Mouse (Mus musculus) gastrocnemius, postnatal 14 days (tissue): ENCODE measurements at regions not wholly inside any gene's neighbourhood (a gene's known extent, or its start where the extent isn't known, plus 50 kb on each side); places are given as distances from the start of the nearest gene placed in this dataset.

ENCODE experiments used
- DNase-seq: peaks from one replicate; pipeline ENCODE4 v3.0.0; 2021; ENCODE audit warnings: mixed read lengths
- intact Hi-C: fragments of 180-260 bp; cut with DNase I; formaldehyde crosslinking; loops from one replicate; pipeline ENCODE4 v1.15.1; 2025; ENCODE audit warnings: low total_unique reads
- microRNA-seq, 2 experiments: library from miRNA; unstranded; fragments of <30 nt; microRNA quantifications; one replicate each; pipeline ENCODE4 v1.2.0; 2021

- DNase-seq = no peak
- intact Hi-C loops = no loop called here
These were observed 87.4 kb downstream of the Cstad start for GRCm38 (mm10) chr2:30682146-30682825.

GRCm38 (mm10) chr2:30681642-30682041 is 86.8 kb downstream of the Cstad start:
- intact Hi-C loops = no loop called here
- no peak for DNase-seq

- intact Hi-C loops = no loop called here
- DNase-seq = no peak
These were observed 84.2 kb downstream of the Cstad start for GRCm38 (mm10) chr2:30679041-30679440.

- intact Hi-C loops = no loop called here
These were observed 82.7 kb downstream of the Cstad start for GRCm38 (mm10) chr2:30677498-30677897.

DNA sequence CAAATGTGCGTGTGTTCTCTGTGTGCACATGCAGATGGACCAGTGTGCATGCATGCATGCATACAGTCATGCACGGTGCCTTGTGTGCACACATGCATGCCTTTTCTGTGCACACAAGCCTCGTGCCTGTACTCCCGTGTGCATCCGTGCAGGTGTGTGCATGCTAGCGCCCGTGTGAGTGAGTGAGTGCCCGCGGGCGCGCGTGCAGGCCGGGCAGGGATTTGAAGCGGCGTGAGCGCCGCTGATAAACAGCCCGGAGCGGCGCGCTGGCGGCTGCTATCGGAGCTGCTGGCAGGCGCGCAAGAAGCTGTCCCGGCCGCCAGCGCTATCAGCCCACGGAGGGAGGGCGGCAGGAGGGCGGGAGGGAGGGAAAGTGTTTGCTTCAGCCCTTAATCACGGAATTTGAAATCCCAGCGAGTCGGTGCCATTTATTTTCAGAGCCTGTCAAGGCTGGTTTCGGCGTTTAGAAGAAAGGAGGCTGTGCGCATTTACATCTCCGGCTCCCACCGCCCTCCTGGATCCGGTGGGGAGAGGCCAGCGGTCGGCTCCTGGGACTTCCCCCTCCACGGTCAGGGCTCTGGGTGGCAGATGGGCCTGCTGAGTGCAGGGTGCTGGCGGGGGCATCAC is 82.1 kb downstream of the Cstad start:
- peak; percentile 69 for DNase-seq
- intact Hi-C loops = no loop called here

More at GRCm38 (mm10) chr2:30677498-30677897, 82.7 kb downstream of the Cstad start:
- DNase-seq = no peak

GRCm38 (mm10) chr2:30676450-30676832 is 81.6 kb downstream of the Cstad start:
- no peak for DNase-seq
- intact Hi-C loops = no loop called here

- intact Hi-C loops = no loop called here
- no peak for DNase-seq
These were observed 81.0 kb downstream of the Cstad start for GRCm38 (mm10) chr2:30675839-30676238.

- DNase-seq = no peak
- intact Hi-C loops = no loop called here
These were observed 76.2 kb downstream of the Cstad start for GRCm38 (mm10) chr2:30670836-30671586.

DNA sequence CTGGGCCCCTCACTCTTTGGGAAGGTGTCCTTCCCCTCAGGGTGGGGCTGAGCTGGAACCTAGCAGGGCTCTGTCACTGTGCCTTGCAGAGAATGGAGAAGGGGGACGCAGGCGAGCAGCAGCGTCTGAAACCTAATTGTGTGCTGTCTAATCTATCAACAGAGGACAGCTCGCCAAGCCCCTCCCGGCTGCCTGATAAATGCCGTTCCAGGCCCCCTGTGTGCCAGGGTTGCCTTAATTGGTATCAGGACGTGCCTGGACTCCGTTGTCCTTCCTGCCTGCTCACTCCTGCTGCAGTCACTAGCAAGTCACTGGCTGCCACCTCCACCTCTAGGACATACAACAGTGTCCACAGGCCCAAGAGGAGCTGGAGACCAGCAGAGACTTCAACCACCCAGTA is 72.6 kb downstream of the Cstad start:
- intact Hi-C loops = no loop called here
- no peak for DNase-seq

DNA sequence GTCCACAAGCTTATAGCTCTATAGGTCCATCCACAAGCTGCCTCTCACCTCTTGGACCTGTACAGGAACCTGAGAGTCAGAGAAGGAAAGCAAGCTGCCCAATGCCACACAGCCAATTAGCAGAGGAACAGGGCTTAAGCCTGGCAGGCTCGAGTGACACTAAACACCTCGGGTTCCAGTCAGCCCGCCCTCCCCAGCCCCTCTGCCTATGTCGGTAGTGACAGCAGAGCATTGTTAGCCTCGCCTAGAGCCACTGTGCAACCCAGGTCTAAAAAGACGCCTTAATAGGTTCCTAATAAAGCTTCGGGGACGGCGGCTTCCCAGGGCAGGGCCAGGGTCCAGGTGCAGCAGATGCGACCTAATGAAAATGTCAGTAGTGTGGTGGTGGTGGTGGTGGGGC is 66.3 kb downstream of the Cstad start:
- no peak for DNase-seq
- intact Hi-C loops = no loop called here

DNA sequence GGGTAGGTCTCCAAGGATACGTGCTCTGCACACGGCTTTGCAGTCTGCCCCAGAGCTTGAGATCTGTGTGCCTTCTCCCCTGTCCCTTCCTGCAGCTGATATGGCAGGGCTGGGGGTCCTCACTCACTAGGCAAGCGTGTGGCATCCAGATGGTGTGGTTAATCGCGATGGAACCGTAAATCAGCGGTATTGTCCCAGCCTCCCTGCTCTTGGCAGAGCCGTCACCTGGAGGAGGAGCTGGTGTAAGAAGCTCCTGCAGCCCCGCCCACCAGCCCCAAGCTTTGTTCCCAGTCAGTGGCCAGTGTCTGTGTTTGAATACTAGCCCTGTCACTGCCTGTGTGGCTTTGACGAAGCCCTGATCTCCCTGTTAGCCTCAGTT is 65.8 kb downstream of the Cstad start:
- intact Hi-C loops = no loop called here
- no peak for DNase-seq

DNA sequence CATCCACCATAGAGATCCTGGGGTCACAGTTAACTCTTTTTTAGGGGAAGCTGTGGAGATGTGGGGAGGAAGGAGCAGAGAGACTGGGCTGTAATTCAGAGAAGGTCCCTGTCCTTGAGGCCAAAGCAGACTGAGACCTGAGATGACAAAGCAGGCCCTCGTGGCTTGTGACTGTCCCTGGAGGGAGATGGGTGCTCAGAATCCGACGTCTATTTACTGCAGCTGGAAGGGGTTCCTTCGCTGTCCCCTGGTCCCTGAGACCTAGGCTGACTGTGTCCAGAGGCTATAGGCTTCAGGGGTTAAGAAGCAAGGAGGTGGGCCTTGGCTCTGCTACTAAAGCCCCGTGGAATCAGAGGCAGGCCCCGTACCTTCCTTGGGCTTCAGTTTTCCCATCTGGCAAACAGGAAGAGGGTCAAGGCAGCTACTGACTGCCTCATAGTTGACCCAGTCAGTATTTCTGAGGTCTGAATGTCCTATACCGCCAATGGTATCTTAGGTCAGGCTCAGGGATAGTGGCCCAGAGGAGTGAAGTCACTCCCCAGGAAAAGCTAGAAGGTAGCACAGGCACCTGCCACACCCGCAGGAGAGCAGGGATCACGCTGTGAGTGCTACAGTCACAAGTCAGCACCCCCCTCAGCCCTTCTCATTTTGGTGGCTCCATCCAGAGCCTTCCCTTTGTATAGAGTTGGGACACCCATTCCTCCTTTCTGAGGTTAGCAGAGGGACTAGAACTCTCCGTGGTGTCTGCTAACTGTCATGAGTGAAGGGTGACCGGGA is 65.2 kb downstream of the Cstad start:
- intact Hi-C loops = no loop called here

GRCm38 (mm10) chr2:30658844-30659555 is 64.2 kb downstream of the Cstad start:
- intact Hi-C loops = no loop called here
- peak; percentile 90 for DNase-seq

More for the DNA sequence above, 65.2 kb downstream of the Cstad start:
- DNase-seq = no peak

Small RNA genes lying in the stretch of these regions (microRNA-seq; reads per million reads assigned to microRNA genes)
- 0 to 0.50 reads per million in 2 experiments for gene Mir3089
